Mouse (Mus musculus) forebrain, embryonic 16.5 days (tissue): ENCODE results near the gene Jade1. TPM values are rescaled to one million over a fixed set of nuclear protein-coding genes. Genes with fewer than 3 reads are reported as not detected.

Experiments used
- ATAC-seq: fragments of 200-750 bp; cut with Nextera tagmentation; 2 replicates; pipeline ENCODE4 v1.8.0; 2017; ENCODE audit warnings: mild to moderate bottlenecking, moderate library complexity
- H3K27ac ChIP-seq: fragments of 300-500 bp; sonication (generic); 2 replicates; pipeline ENCODE4 v1.5.1; 2014; ENCODE audit warnings: low read length, control low read depth
- H3K27me3 ChIP-seq: fragments of 300-500 bp; sonication (generic); replicated peaks from 2 replicates; pipeline ENCODE4 v1.6.1; 2014; ENCODE audit warnings: low read length; ENCODE audit not compliant: control insufficient read depth, insufficient read depth
- H3K36me3 ChIP-seq: fragments of 300-500 bp; sonication (generic); 2 replicates; pipeline ENCODE4 v1.6.1; 2014; ENCODE audit not compliant: control insufficient read depth, insufficient read depth
- H3K4me1 ChIP-seq: fragments of 300-500 bp; sonication (generic); replicated peaks from 2 replicates; pipeline ENCODE4 v1.6.1; 2014; ENCODE audit warnings: low read length; ENCODE audit not compliant: control insufficient read depth, insufficient read depth
- H3K4me2 ChIP-seq: fragments of 300-500 bp; sonication (generic); 2 replicates; pipeline ENCODE4 v1.6.1; 2014; ENCODE audit warnings: mild to moderate bottlenecking, low read length, control low read depth
- H3K4me3 ChIP-seq: fragments of 300-500 bp; sonication (generic); replicated peaks from 2 replicates; pipeline ENCODE4 v1.5.1; 2014; ENCODE audit warnings: mild to moderate bottlenecking, low read length, control low read depth
- H3K9ac ChIP-seq: fragments of 300-500 bp; sonication (generic); replicated peaks from 2 replicates; pipeline ENCODE4 v1.6.1; 2014; ENCODE audit warnings: low read depth, low read length, control low read depth
- H3K9me3 ChIP-seq: fragments of 300-500 bp; sonication (generic); 2 replicates; pipeline ENCODE4 v1.6.1; 2016; ENCODE audit warnings: low read length; ENCODE audit not compliant: control insufficient read depth
- WGBS: fragments of 180-500 bp; shearing (Covaris S2); extraction: QIAGEN DNeasy Blood & Tissue Kit; methylation state at CpG from one replicate; pipeline ENCODE4 v1.1.7; 2014; 5-methylcytosine and 5-hydroxymethylcytosine counted together
- polyA plus RNA-seq: library from polyadenylated mRNA; unstranded; fragments of >200 nt; fragmentation: Nextera tagmentation; extraction: Ambion mirVana; gene quantifications from 2 replicates; pipeline ENCODE4 v1.2.1, GENCODE M21; 2015

The Jade1 gene
- polyA plus RNA-seq, 1 experiment from 2014 or later = 20.7 TPM

DNA sequence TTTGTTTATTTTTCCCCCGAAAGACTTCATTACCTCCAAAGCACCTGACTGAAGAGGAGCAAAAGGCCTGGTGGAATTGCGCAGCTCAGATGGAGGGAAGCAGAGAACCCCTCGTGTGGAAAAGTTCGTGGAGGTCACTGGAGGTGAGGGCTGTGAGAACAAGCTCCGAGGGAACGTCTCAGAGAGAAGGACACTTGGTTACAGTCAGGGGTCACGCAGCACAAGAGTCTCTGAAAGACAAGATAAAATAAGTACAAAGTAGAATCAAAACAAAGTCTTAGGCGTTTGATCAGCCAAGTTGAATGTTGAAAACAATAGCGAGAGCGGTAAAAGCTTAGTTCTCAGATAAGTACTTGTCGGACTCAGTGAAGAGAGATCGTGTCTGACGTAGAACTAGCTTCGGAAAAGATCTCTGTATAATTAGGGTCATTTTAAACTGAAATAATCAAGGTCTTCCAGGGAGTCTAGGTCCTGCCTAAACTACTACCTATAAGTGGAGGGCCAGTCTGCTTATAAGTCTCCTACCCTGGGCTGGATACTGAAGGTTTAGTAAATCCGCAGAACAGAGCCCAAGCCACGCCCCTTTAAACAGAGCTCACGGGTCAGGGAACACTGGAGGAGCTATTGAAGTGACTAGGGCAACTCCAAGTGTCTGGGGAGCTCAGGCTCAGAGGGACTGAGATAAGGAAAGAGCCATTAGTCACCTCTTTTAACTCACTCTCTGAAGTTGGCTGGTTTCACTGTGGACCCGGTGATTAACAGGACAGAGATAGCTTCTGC is 33.1 kb upstream of the Jade1 start:
- H3K9me3 ChIP-seq = no peaks in the 10 kb centered on the region
- WGBS = 34% methylated on average over 18 of the region's 18 CpGs
- no peak overlapping the region for H3K4me3 ChIP-seq
- no peak overlapping the region for H3K9ac ChIP-seq
- H3K4me1 ChIP-seq = 0 out of 2 replicates have a peak, but pooled peaks cover 3% of the 10 kb centered on the region
- no peaks in the 10 kb centered on the region for H3K27me3 ChIP-seq
- ATAC-seq = no peak
- H3K36me3 ChIP-seq = no peaks in the 10 kb centered on the region
- no peak overlapping the region for H3K27ac ChIP-seq
- no peak overlapping the region for H3K4me2 ChIP-seq

DNA sequence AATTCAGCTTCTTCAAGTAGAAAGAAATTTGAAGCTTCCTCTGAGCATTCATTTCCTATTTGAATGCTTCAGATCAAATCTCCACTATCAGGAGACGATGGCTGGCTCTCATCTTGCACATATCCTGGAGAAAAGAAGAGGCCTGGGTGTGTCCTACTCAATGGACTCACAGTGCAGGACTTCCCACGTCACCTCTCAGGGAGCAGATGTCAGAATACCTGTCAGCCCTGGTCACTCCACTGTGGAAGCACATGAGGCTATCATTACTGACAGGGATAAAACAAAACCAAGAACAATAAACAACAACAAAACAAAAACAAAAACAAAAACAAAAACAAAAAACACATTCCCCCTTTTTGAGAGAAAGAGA is 32.5 kb upstream of the Jade1 start:
- Histone ChIP-seq H3K9ac (no peak overlapping the region), H3K4me1 (0 out of 2 replicates have a peak, but pooled peaks cover 3% of the 10 kb centered on the region), H3K27ac (no peak overlapping the region), H3K27me3 (no peaks in the 10 kb centered on the region), H3K9me3 (no peaks in the 10 kb centered on the region), H3K4me2 (no peak overlapping the region), H3K36me3 (no peaks in the 10 kb centered on the region), H3K4me3 (no peak overlapping the region)
- no peak for ATAC-seq
- 82% methylated on average over 2 of the region's 2 CpGs for WGBS

- H3K27ac ChIP-seq = no peak overlapping the region
- no peak overlapping the region for H3K9ac ChIP-seq
- no peaks in the 10 kb centered on the region for H3K36me3 ChIP-seq
- H3K4me1 ChIP-seq = 0 out of 2 replicates have a peak, but pooled peaks cover 3% of the 10 kb centered on the region
- no peaks in the 10 kb centered on the region for H3K27me3 ChIP-seq
- no peak overlapping the region for H3K4me3 ChIP-seq
- no peak for ATAC-seq
- H3K4me2 ChIP-seq = no peak overlapping the region
- WGBS = 95% methylated on average over 4 of the region's 4 CpGs
- H3K9me3 ChIP-seq = no peaks in the 10 kb centered on the region
Measured at GRCm38 (mm10) chr3:41523460-41523859, 32.1 kb upstream of the Jade1 start.

- no peak overlapping the region for H3K4me2 ChIP-seq
- no peak overlapping the region for H3K9ac ChIP-seq
- H3K27ac ChIP-seq = no peak overlapping the region
- no peaks in the 10 kb centered on the region for H3K4me1 ChIP-seq
- WGBS = 92% methylated on average over 2 of the region's 2 CpGs
- H3K36me3 ChIP-seq = no peaks in the 10 kb centered on the region
- ATAC-seq = no peak
- no peaks in the 10 kb centered on the region for H3K27me3 ChIP-seq
- no peaks in the 10 kb centered on the region for H3K9me3 ChIP-seq
- no peak overlapping the region for H3K4me3 ChIP-seq
Measured at GRCm38 (mm10) chr3:41528291-41528969, 27.1 kb upstream of the Jade1 start.

DNA sequence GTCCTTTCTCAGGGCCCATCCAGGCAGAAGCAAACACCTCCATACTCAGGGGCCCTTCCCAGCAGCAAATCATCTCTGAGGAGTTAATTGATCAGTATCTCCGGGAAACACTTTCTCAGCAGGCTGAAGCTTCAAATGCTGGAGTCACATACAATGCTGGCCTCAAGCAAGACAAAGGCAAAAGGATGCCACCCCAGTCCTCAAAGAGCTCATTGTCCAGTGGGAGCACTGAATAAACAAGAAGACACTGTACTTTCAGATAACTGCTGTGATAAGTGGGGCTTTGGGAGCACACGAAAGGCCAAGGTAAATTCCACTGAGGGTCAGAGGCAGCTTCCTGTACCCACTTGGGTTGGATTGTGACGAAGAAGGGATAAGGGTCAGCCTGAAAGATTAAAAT is 25.4 kb upstream of the Jade1 start:
- Histone ChIP-seq H3K36me3 (no peaks in the 10 kb centered on the region), H3K4me2 (no peak overlapping the region), H3K4me3 (no peak overlapping the region), H3K27ac (no peak overlapping the region), H3K9ac (no peak overlapping the region), H3K9me3 (no peaks in the 10 kb centered on the region), H3K27me3 (no peaks in the 10 kb centered on the region), H3K4me1 (no peaks in the 10 kb centered on the region)
- WGBS = 47% methylated on average over 3 of the region's 3 CpGs
- ATAC-seq = no peak

GRCm38 (mm10) chr3:41531541-41531940 is 24.0 kb upstream of the Jade1 start:
- H3K9me3 ChIP-seq = no peaks in the 10 kb centered on the region
- no peak for ATAC-seq
- no peaks in the 10 kb centered on the region for H3K4me1 ChIP-seq
- no peak overlapping the region for H3K4me3 ChIP-seq
- no peaks in the 10 kb centered on the region for H3K36me3 ChIP-seq
- WGBS = 50% methylated on average over 8 of the region's 8 CpGs
- H3K27ac ChIP-seq = no peak overlapping the region
- no peak overlapping the region for H3K4me2 ChIP-seq
- H3K9ac ChIP-seq = no peak overlapping the region
- no peaks in the 10 kb centered on the region for H3K27me3 ChIP-seq

- Histone ChIP-seq H3K4me1 (no peaks in the 10 kb centered on the region), H3K27ac (no peak overlapping the region), H3K9me3 (no peaks in the 10 kb centered on the region), H3K4me2 (no peak overlapping the region), H3K36me3 (no peaks in the 10 kb centered on the region), H3K9ac (no peak overlapping the region), H3K4me3 (no peak overlapping the region), H3K27me3 (no peaks in the 10 kb centered on the region)
- no peak for ATAC-seq
- WGBS = 85% methylated on average over 12 of the region's 12 CpGs
Measured at GRCm38 (mm10) chr3:41532109-41532508, 23.4 kb upstream of the Jade1 start.

- no peaks in the 10 kb centered on the region for H3K27me3 ChIP-seq
- no peak overlapping the region for H3K9ac ChIP-seq
- no peaks in the 10 kb centered on the region for H3K9me3 ChIP-seq
- no peaks in the 10 kb centered on the region for H3K4me1 ChIP-seq
- H3K27ac ChIP-seq = no peak overlapping the region
- ATAC-seq = no peak
- no peak overlapping the region for H3K4me2 ChIP-seq
- H3K4me3 ChIP-seq = no peak overlapping the region
- 75% methylated on average over 7 of the region's 7 CpGs for WGBS
- H3K36me3 ChIP-seq = no peaks in the 10 kb centered on the region
Measured at GRCm38 (mm10) chr3:41533660-41534059, 21.9 kb upstream of the Jade1 start.

- Histone ChIP-seq H3K27me3 (no peaks in the 10 kb centered on the region), H3K4me1 (no peaks in the 10 kb centered on the region), H3K4me2 (no peak overlapping the region), H3K9me3 (no peaks in the 10 kb centered on the region), H3K9ac (no peak overlapping the region), H3K4me3 (no peak overlapping the region), H3K36me3 (no peaks in the 10 kb centered on the region), H3K27ac (no peak overlapping the region)
- WGBS = 55% methylated on average over 2 of the region's 2 CpGs
- ATAC-seq = peak; percentile 59; the same call in 1 of the 2 replicates
Measured at GRCm38 (mm10) chr3:41537957-41538356, 17.6 kb upstream of the Jade1 start.
